Mouse (Mus musculus): ENCODE results near the gene Plekho2. TPM values are rescaled to one million over a fixed set of nuclear protein-coding genes. Genes with fewer than 3 reads are reported as not detected.

Gene Plekho2
- polyA plus RNA-seq, 1 experiment from 2014 or later = 5.9 TPM

DNA sequence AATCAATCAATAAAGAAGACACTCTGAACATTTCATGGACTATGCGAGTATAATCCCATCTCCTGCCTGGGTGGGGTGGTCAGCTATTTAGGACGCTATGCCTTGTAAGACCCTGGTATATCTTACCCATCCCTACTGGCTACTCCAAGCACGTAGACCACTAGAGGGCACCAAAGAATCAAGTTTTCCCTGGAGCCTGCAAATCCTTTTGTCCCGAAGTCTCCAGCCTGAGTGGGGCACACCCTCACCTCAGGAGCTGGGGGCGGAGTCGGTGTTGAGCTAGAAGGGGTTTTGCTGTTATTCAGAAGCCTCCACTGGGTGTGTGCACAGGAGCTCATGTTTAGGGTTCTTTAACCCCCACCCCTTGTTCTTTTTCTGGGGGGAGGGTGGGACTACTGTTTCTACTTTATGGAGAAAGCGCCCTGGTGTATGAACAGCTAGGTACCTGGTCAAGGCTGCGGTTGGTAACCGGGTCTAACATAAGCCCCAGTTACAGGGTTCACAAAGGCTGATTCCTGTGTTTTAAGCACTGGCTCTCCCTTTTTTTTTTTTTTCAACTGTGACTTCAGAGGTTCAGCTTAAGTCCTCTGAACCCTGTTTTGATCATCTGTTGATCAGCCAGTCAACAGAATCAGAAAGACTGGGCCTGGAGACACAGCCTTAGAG, 25.8 kb upstream of the Plekho2 start:
- no peaks in the 10 kb centered on the region for H3K36me3 ChIP-seq
- H3K9ac ChIP-seq (replicated peaks) = 0 out of 2 replicates have a peak overlapping the region, but pooled peaks have one; percentile 36
- 5% methylated on average over 9 of the region's 9 CpGs for WGBS
- no peak overlapping the region; the same call in 1 of the 2 replicates for H3K4me3 ChIP-seq (replicated peaks)
- no peaks in the 10 kb centered on the region for H3K9me3 ChIP-seq
- H3K27ac ChIP-seq = no peak overlapping the region
- H3K4me1 ChIP-seq (replicated peaks) = peaks cover 8% of the 10 kb centered on the region
- H3K27me3 ChIP-seq = no peaks in the 10 kb centered on the region
- peak overlapping the region; percentile 49 for H3K4me2 ChIP-seq (replicated peaks)
- peak; percentile 89 for ATAC-seq

DNA sequence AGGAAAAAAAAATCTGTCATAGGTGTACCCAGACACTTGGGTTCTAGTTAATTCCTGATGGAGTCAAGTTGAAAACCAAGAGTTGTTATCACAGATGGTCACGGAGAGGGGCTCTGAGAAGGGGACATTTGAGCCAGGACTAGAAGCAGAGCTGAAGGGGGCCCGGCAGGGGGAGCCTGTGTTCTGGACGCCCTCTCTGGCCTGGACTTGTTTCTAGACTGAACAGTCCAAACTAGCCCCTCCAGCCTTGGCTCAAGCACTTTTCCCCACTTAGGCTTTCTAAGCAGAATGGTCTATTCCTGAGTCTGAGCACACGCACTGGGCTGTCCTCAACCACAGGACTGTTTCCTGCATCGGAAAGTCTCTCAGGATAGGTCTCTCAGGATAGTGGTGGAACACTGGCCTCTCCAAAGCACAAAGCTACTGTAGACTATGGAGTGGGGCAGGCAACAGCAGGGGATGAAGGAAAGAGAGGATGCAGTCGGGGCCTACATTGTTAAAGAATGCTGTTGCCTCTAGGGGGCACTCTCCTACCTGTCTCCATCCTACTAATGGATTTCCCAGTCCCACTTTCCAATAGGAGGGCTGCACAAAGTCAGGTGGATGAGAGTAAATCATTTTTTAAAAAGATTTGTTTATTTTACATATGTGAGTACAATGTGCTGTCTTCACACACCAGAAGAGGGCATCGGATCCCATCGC, 23.7 kb upstream of the Plekho2 start:
- WGBS = 53% methylated on average over 8 of the region's 8 CpGs

DNA sequence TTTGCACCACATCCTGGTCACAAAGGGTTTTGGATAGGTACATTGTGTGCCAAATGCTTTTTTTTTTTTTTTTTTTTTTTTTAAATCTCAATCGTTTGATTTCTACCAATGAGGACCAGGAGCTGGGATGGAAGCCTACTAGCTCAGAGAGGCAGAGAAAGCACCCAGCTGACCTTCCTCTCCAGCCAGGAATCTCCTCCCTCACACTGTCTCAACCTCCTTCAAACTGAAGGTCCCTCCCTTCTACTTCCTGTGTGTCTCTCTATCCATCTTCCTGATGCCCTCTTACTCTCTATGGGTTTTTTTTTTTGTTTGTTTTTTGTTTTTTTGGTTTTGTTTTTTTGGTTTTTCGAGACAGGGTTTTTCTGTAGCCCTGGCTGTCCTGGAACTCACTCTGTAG, 21.1 kb upstream of the Plekho2 start:
- ATAC-seq = no peak

More for the DNA sequence above, 23.7 kb upstream of the Plekho2 start:
- Histone ChIP-seq H3K27ac (no peak overlapping the region), H3K9ac (replicated peaks) (no peak overlapping the region), H3K4me1 (replicated peaks) (peaks cover 8% of the 10 kb centered on the region), H3K27me3 (no peaks in the 10 kb centered on the region), H3K36me3 (no peaks in the 10 kb centered on the region), H3K9me3 (no peaks in the 10 kb centered on the region), H3K4me2 (replicated peaks) (no peak overlapping the region), H3K4me3 (replicated peaks) (no peak overlapping the region)
- ATAC-seq = no peak

DNA sequence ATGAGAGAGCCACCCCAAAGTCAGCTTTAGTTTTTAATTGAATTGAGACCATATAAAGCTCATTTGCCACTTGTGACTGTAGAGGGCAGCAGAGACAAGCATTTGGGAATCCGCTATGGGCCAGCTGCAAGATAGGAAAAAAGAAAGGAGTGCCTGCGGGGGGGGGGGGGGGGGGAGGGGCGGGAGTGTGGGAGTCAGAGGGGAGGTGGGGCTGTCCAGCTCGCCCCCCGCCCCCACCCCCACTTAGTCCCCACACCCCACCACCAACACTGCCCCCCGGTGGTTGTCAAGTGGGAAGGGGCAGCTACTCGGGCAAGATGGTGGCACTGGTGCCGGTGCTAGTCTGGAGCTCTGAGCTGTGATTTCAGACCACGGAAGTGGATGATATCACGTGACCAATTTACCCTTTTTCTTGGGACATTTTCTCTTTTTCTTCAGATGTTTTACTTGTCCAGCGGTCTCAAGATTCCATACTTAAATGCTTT, 19.0 kb upstream of the Plekho2 start:
- H3K4me2 ChIP-seq (replicated peaks) = no peak overlapping the region

More for the DNA sequence above, 21.1 kb upstream of the Plekho2 start:
- H3K27me3 ChIP-seq = no peaks in the 10 kb centered on the region
- no peak overlapping the region for H3K27ac ChIP-seq
- H3K4me3 ChIP-seq (replicated peaks) = no peak overlapping the region
- no peaks in the 10 kb centered on the region for H3K36me3 ChIP-seq
- WGBS = 70% methylated on average over 2 of the region's 2 CpGs
- peaks cover 4% of the 10 kb centered on the region for H3K4me1 ChIP-seq (replicated peaks)
- H3K4me2 ChIP-seq (replicated peaks) = no peak overlapping the region
- no peak overlapping the region for H3K9ac ChIP-seq (replicated peaks)
- no peaks in the 10 kb centered on the region for H3K9me3 ChIP-seq

DNA sequence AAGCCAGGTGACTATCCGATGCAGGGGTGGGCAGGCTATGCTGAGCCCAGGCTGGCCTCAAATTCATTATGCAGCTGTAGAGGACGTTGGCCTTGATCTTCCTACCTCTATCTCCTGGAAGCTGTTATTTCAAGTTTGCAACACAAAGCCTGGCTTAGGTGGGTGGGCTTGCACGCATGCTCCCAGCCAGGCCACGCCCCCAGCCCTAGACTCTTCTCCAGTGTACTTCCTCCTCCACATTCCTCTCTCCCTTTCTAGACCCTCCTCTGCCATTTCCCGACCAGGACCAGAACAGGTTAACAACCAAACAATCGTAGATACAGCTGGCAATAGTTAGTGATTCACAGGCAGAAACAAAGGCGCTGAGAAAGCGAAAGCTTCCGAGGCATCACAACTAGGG, 13.8 kb upstream of the Plekho2 start:
- Histone ChIP-seq H3K27me3 (no peaks in the 10 kb centered on the region), H3K27ac (no peak overlapping the region), H3K36me3 (peaks cover 36% of the 10 kb centered on the region), H3K9ac (replicated peaks) (no peak overlapping the region), H3K4me1 (replicated peaks) (peaks cover 14% of the 10 kb centered on the region), H3K9me3 (no peaks in the 10 kb centered on the region), H3K4me3 (replicated peaks) (no peak overlapping the region), H3K4me2 (replicated peaks) (no peak overlapping the region)
- WGBS = 87% methylated on average over 9 of the region's 9 CpGs
- ATAC-seq = no peak

More for the DNA sequence above, 19.0 kb upstream of the Plekho2 start:
- Histone ChIP-seq H3K9ac (replicated peaks) (no peak overlapping the region), H3K4me1 (replicated peaks) (no peaks in the 10 kb centered on the region), H3K36me3 (peaks cover 14% of the 10 kb centered on the region), H3K27ac (no peak overlapping the region), H3K27me3 (no peaks in the 10 kb centered on the region), H3K9me3 (no peaks in the 10 kb centered on the region), H3K4me3 (replicated peaks) (no peak overlapping the region)
- no peak for ATAC-seq
- WGBS = 55% methylated on average over 7 of the region's 11 CpGs

DNA sequence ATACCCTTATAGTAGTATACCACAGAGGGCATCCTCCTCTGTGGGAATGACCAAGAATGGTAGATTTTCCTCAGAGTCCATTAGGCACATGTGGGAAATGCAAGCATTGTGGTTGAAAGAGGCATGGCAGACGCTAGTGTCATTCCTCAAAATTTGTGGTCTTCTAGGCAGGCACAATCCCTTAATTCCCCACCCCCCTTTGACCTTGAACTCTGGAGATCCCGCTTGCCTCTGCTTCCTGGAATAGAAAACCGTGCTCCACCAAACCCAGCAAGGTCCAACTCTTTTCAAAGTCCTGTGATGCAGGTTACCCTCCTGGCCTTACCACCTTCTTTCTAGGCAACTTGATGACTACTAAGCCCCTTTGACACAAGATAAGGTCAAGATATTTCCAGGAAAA, 12.9 kb upstream of the Plekho2 start:
- H3K4me3 ChIP-seq (replicated peaks) = no peak overlapping the region
- no peaks in the 10 kb centered on the region for H3K9me3 ChIP-seq
- H3K27ac ChIP-seq = no peak overlapping the region
- ATAC-seq = no peak
- WGBS = 88% methylated on average over 3 of the region's 3 CpGs
- H3K27me3 ChIP-seq = no peaks in the 10 kb centered on the region
- H3K4me1 ChIP-seq (replicated peaks) = peaks cover 23% of the 10 kb centered on the region
- no peak overlapping the region for H3K9ac ChIP-seq (replicated peaks)
- no peak overlapping the region for H3K4me2 ChIP-seq (replicated peaks)
- H3K36me3 ChIP-seq = peaks cover 36% of the 10 kb centered on the region

DNA sequence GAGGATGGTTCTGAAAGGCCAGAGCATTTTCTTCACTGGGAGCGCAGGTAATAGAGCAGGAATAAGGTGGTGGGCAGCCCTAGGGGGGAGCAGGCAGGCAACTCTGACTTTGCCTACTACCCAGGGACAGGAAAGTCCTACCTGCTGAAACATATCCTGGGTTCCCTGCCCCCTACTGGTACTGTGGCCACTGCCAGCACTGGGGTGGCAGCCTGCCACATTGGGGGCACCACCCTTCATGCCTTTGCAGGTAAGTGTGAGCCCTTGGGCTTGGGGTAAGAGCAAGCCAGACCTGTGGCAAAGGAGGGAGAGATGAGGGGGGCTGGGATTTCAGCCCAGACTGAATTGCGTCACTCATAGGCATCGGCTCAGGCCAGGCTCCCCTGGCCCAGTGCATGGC, 9.3 kb upstream of the Plekho2 start:
- 88% methylated on average over 3 of the region's 3 CpGs for WGBS
- Histone ChIP-seq H3K9ac (replicated peaks) (peak overlapping the region; percentile 21; the same call in 1 of the 2 replicates), H3K27me3 (no peaks in the 10 kb centered on the region), H3K36me3 (peaks cover 23% of the 10 kb centered on the region), H3K4me1 (replicated peaks) (peaks cover 33% of the 10 kb centered on the region), H3K4me2 (replicated peaks) (peak overlapping the region; percentile 100), H3K27ac (no peak overlapping the region), H3K4me3 (replicated peaks) (peak overlapping the region; percentile 59), H3K9me3 (no peaks in the 10 kb centered on the region)
- no peak for ATAC-seq

DNA sequence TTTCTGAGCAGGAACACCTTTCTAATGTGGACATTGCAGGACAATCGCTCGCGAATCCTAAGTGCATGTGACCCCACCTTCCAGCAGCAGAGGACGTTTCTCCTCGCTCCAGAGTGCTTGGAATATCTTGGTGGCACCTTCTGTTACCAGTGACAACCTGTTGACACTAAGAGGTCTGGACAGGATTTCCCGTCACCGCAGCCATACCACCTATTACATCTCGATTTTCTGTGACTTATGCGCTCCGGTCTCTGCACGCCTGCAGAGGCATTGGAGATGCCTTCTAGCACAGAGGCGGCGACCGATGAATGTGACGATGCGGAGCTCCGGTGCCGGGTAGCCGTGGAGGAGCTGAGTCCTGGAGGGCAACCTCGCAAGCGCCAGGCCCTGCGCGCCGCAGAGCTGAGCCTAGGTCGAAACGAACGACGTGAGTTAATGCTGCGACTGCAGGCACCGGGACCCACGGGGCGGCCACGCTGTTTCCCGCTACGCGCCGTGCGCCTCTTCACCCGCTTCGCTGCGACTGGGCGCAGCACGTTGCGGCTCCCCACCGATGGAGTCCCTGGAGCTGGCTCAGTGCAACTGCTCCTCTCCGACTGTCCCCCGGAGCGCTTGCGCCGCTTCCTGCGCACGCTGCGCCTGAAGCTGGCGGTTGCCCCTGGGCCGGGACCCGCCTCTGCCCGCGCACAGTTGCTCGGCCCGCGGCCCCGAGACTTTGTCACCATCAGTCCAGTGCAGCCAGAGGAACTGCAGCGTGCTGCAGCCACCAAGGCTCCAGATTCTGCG, 7.9 kb upstream of the Plekho2 start:
- WGBS = under 1% methylated on average over 64 of the region's 64 CpGs
- Histone ChIP-seq H3K9me3 (no peaks in the 10 kb centered on the region), H3K4me3 (replicated peaks) (peak overlapping the region; percentile 59), H3K4me1 (replicated peaks) (peaks cover 33% of the 10 kb centered on the region), H3K36me3 (peaks cover 11% of the 10 kb centered on the region), H3K27ac (no peak overlapping the region), H3K9ac (replicated peaks) (peak overlapping the region; percentile 71), H3K27me3 (no peaks in the 10 kb centered on the region), H3K4me2 (replicated peaks) (peak overlapping the region; percentile 100)
- ATAC-seq = peak; percentile 61

DNA sequence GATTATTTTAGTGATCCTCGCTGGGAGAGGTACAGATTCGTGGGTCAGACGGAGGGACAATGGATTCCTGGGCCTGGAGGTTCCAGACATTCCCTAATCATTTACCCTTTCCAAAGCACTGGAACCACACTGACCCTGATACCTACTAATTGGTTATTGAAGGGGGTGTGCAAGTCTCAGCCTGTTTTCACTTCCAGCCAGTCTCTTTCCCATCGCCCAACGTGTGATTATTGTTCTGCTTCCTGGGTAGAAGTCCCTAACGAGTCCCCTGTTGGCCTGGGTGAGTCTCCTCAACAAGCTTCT, 7.4 kb upstream of the Plekho2 start:
- peaks cover 8% of the 10 kb centered on the region; the same call in 1 of the 2 replicates for H3K36me3 ChIP-seq
- H3K9ac ChIP-seq (replicated peaks) = peak overlapping the region; percentile 71
- peak; percentile 53; the same call in 1 of the 2 replicates for ATAC-seq
- H3K27ac ChIP-seq = no peak overlapping the region
- H3K4me1 ChIP-seq (replicated peaks) = peaks cover 33% of the 10 kb centered on the region
- H3K27me3 ChIP-seq = no peaks in the 10 kb centered on the region
- peak overlapping the region; percentile 59 for H3K4me3 ChIP-seq (replicated peaks)
- no peaks in the 10 kb centered on the region for H3K9me3 ChIP-seq
- peak overlapping the region; percentile 100 for H3K4me2 ChIP-seq (replicated peaks)
- WGBS = 0% methylated on average over 6 of the region's 6 CpGs

DNA sequence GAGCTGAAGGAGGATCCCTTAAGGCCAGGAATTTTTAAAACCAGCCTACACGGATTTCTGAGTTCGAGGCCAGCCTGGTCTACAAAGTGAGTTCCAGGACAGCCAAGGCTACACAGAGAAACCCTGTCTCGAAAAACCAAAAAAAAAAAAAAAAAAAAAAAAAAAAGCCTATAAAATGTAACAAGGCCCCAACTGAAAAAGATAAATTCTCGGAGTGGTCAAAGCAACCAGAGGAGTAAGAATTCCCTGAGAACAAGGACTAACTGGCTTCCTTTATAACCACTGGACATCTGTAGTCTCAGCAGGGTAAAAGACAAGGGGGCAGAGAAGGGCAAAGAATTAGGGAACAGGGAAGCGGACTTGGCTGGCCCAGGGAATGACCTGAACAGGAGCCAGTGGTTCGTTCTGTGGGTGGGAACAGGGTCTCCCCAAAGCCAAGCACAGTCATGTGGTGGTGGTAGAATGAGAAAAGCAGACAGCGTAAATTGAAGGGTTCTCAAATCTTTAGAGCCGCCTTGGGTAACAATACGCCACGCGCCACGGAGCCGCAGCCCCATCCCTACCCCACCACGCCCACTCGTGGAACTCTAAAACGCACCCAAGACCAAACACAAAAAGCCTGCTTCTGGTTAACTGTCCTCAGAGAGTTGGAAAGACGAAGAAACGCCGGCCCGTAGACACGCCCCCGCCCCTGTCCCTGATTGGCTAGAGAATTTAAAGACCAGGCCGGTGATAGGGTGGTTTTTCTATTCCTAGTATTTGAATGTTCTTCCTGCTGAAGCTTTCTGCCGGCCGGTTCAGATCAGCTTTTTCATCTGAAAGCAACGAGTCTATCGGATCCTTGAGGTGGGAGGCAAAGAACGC, 6.8 kb upstream of the Plekho2 start, which contains the start of gene Pif1:
TSS of gene Pif1 (plus strand) at position 755 of the 864 bp plus-strand sequence.
- peak; percentile 83 for ATAC-seq
- H3K4me3 ChIP-seq (replicated peaks) = peak within 1 kb of the TSS; percentile 59
- WGBS = 10% methylated on average over 28 of the region's 28 CpGs
- H3K9ac ChIP-seq (replicated peaks) = peak within 1 kb of the TSS; percentile 71
- H3K36me3 ChIP-seq = peaks cover 4% of the 10 kb centered on the region; the same call in 1 of the 2 replicates
- no peak within 1 kb of the TSS for H3K27ac ChIP-seq
- H3K4me2 ChIP-seq (replicated peaks) = peak within 1 kb of the TSS; percentile 100
- no peaks in the 10 kb centered on the region for H3K27me3 ChIP-seq
- H3K9me3 ChIP-seq = no peaks in the 10 kb centered on the region
- peaks cover 33% of the 10 kb centered on the region for H3K4me1 ChIP-seq (replicated peaks)

DNA sequence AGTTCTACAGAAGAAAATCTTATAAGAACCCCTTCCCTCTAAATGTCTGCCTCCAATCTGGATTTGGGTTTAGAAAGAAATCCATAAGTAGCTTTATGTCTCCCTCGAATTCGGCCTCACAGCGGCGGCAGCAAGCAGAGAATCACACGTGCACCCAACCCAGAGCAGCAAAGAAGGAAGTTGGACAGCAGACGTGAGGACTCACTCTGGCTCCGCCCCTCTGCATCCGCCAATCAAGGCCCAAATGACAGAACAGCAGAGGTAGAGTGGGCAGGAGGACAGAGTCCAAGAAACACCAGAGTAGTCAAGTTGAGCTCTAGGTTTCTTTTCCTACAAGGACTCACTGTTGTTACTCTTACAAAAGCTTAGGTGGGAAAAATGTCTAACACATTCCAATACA, 3.2 kb upstream of the Plekho2 start:
- WGBS = 31% methylated on average over 8 of the region's 8 CpGs
- ATAC-seq = no peak
- no peak overlapping the region for H3K9ac ChIP-seq (replicated peaks)
- no peaks in the 10 kb centered on the region for H3K9me3 ChIP-seq
- no peak overlapping the region for H3K4me2 ChIP-seq (replicated peaks)
- H3K4me3 ChIP-seq (replicated peaks) = no peak overlapping the region
- no peaks in the 10 kb centered on the region for H3K36me3 ChIP-seq
- H3K4me1 ChIP-seq (replicated peaks) = peaks cover 37% of the 10 kb centered on the region
- H3K27me3 ChIP-seq = no peaks in the 10 kb centered on the region
- no peak overlapping the region for H3K27ac ChIP-seq
